Mouse (Mus musculus): ENCODE results near the gene Dad1.
A peak's percentile ranks its signal among the peaks of the same experiment; 100 is the strongest.

The Dad1 gene

DNA sequence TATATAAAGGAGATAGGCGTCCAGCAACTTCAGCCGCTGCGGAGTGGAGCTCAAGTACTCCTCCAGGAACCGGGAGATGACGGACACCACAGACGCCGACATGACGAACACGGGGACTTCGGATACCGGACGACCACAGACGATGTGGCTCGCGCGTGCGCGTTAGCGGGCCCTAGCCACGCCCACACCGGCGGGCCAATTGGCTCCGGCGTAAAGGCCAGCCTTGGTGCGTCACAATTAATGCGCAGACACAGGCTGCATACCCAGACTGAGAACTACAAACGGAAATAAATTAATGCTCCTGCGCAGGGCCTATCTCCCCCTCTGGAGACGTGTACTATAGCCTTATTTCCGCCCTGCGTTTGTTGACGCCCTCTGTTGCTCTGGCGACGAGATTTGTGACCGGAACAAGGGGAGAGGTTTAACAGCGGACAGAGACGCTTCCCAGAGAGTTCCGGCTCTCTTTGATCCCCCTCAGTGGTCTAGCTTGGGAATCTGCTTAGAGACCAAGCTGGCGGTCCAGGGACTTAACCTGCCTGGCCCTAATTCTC is at the start of gene Dad1, which contains the start of gene Abhd4:
TSS of gene Dad1 (minus strand) at position 364 of the 551 bp plus-strand sequence.
TSS of gene Abhd4 (plus strand) at position 448 of the 551 bp plus-strand sequence.
- DNase-seq (ENCODE audit: low read depth, low spot score) = peak; percentile 99

DNA sequence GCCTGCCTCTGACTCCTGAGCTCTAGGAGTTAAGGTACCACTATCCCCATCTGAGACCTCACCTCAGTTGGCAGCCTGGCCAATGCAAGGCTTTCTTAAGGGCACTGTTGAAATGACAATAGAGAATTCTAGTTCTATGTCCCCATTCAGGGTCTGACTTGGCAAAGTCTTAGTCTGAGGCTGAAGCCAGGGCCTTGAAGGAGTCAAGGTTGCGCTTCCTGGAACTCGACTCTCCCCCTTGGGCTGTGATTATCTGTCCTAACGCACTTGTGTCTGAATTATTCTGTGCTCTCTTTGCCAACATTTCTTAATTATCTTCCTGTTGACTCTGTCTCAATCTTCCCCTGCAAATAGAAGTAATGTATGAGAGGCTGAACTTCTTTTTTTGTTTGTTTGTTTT is 46.8 kb upstream of the Dad1 start:
- no peak for DNase-seq (ENCODE audit: low read depth, low spot score)

DNA sequence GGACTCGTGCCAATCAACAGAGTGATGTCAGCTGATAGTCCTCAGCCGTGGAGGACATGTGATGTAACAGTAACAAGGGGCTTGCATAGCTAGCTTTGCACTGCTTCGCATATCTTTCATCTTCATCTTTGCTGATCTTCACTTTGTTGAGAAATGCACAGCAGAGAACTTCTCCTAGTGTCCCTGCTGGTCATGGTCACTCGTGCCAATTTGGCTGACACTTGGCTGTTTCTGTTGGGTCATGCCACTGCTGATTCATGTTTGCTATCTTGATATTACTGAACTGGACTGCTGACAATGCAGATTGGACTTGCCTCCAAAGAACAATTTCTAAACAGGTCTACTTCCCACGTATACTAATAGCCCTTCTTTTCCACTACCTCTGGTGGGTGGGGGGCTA is 46.2 kb upstream of the Dad1 start:
- DNase-seq (ENCODE audit: low read depth, low spot score) = no peak

DNA sequence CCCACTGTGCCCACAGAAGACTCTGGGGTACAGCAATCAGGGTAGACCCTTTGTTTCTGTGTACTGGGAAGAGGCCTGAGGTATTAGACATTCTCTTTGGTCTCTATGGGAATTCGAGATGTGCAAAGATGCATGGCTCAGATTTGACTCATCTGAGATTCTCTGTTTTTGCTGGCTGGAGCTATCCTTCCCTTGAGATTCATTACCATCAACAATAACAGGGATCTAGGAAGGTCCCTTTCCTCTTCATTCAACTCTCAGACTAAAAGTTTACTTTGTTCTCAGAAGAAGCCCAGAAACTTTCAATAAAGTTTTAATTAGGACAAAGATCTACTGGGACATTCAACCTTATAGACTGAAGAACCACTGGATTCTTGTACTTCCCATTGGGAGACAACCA is 30.9 kb upstream of the Dad1 start, which contains the start of gene Olfr49:
TSS of gene Olfr49 (minus strand) at position 101 of the 400 bp plus-strand sequence.
- no peak for DNase-seq (ENCODE audit: low read depth, low spot score)

DNA sequence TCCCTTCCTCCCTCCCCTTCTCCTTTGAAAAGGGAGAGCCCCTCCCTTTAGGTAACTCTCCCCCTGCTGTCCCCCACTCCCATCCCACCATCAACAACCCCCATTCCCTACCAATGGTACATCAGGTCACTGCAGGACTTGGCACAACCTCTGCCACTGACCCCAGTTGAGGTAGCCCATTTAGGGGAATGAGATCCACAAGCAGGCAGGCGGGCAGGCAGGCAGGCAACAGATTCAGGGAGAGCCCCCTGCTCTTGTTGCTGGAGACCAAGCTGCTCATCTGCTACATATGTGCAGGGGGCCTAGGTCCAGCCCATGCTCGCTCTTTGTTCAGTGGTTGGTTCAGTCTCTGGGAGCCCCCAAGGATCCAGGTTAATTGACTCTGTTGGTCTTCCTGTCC is 22.5 kb upstream of the Dad1 start:
- DNase-seq (ENCODE audit: low read depth, low spot score) = no peak

DNA sequence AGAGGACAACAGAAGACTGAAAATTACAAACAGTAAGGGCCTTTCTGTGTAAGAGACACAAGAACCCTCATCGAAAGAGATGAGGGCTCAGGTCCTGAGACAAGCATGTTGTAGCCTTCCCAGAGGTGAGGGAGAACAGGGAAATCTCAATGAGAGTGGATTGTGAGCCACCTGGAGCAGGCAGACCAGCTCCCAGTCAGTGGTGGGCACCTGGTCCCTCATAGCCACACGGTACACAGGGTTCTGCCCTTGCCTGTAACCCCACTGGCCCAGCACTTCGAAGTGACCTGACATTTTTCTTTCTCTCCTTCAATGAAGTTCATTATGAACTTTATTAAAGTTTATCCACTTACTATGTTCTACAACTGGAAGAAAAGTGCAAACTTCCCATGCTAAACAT is 18.8 kb upstream of the Dad1 start:
- no peak for DNase-seq (ENCODE audit: low read depth, low spot score)

DNA sequence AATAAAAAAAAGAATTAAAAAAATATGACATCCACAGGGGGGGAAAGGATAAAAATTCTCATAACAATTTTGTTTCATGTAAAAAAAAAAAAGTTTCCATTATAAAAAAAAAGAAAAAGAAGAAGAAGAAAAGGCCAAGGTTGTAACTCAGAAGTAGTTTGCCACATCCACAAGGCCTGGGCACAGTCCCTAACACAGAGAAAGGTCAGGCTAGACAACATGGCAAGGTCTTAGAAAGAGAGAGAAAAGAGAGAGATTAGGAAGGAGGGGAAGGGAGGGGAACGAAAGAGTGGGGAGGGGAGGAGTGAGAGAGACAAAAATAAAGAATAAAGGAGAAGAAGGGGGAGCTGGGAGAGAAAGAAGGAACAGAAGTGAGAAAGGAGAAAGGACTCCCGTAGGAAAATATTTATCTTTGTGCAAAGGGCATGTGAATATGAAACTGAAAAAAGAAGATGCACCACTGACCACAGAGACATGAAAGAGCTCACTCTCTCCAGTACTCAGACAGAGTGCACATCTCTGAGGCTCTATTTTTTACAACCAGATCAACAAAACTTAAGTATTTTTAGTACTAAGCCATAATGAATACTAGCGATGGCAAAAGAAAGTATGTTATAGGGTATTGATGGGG is 18.2 kb upstream of the Dad1 start:
- no peak for DNase-seq (ENCODE audit: low read depth, low spot score)

DNA sequence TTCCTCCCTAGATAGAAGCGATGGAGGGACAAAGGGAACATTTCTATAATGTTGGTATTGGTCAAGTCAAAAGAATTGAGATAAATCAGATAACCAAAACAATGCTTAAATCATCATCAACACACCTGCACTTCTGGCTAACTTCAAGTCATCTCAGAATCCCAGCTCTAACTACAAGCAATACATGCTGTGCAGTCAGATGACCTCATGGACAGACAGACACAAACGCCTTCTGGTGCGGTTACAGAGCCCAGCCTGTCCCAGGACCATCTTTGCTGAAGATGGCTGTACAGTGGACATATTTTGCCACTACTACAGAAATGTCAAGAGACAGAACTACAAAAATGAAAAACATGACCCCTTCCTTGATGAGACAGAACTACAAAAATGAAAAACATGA is 16.5 kb upstream of the Dad1 start:
- DNase-seq (ENCODE audit: low read depth, low spot score) = no peak

DNA sequence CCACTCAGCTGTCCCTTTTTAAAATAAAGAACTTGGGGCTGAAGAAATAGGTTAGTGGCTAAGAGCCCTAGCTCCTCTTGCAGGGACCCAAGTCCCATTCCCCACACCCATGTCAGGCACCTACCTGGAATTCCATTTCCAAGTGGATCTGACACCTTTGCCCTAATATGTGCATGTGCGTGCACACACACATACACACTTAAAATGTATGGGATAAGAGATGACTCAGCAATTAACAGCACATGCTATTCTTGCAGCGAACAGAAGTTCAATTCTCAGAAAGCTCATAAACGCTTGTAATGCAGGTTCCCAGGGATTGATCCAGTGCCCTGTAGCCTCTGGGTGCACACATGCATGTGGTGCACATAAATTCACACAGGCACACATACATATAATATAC is 15.7 kb upstream of the Dad1 start:
- no peak for DNase-seq (ENCODE audit: low read depth, low spot score)

DNA sequence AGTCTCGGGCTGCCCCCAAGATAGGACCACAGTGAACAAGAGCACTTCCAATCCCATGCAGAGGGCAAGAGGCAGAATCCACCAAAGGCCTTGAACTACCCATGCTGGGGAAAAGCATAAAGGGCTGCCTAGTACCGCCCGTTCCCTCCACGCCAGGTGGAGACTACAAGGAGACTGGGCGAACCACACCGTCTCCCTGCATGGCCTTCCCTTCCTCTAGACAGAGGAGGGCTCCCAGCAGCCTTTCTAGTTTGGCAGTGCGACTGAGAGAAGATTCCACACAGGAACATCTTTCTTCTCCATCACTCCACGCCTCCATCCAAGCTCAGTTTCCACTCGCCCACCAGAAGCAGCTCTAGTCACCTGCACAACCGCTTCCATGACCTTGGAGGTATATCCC is 14.1 kb upstream of the Dad1 start:
- DNase-seq (ENCODE audit: low read depth, low spot score) = no peak

DNA sequence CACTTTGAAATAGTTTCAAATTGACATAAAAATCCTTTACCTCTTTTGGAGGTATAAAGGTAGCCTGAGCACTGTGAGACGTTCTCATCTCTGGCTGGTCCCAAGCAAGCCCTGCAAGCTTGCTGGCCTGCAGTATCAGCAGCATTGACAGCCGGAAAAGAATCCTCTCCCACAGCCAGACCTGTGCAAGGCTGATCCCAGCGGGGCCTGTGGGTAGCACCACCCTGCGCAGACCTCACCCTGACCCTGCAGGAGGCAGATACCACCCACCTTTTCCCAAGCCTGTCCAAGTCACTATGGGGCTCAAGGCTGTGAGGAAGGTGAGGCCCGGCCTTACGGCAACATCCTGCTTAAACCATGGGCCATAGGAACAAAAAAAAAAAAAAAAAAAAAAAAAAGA is 12.0 kb upstream of the Dad1 start:
- no peak for DNase-seq (ENCODE audit: low read depth, low spot score)

DNA sequence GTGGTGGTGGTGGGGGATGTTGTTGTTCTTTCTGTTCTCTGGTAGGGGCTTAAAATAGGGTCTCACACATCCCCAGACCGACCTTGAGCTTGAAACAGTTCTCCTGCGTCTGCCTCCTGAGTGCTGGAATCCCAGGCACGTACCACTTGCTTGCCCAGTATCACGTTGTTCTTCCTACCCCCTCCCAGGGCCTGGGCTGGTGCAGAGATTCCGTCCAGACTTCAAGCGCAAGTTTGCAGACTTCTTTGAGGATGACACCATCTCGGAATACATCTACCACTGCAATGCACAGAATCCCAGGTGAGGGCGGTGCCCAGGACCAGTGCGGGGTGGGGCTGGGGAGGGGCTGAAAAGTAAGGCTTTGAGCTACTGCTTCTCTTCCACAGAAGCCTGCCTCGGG is 11.2 kb upstream of the Dad1 start:
- no peak for DNase-seq (ENCODE audit: low read depth, low spot score)

DNA sequence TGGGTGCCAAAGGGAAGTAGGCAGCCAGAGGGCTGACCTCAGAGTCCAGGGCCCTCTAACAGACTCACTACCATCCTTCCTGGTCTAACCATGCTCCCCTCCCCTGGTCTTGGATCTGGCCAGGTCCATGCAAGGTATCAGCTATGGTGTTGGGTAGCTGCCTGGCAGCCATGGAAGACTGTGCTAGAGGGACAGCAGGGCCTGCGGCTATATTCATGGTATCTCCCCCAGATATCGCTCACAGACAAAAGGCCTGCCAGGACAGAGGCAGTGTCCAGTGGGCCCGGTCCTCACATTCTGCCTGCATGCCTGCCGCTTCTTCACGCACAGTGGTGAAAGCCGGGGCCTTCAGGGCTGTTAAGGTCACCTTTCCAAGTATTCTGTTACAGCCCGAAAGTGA is 10.3 kb upstream of the Dad1 start:
- DNase-seq (ENCODE audit: low read depth, low spot score) = no peak

DNA sequence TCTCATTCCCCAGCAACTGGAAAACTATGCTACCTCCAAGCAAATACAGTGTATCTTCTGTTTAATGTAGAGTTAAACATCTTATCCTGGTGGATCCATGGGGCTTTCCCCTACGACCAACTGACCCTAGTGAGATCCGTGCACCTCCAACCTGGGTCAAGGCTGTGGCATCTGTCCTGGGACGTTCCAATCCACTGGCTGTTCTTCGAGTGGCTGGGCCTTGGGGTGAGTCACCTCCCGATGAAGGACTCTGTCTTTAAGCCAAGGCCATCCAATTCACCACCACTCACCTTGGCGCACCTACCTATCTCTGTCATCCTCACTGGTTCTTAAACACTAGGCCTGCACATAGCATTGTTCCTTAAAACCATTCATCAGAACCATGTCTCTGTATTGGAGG is 9.2 kb upstream of the Dad1 start:
- no peak for DNase-seq (ENCODE audit: low read depth, low spot score)

DNA sequence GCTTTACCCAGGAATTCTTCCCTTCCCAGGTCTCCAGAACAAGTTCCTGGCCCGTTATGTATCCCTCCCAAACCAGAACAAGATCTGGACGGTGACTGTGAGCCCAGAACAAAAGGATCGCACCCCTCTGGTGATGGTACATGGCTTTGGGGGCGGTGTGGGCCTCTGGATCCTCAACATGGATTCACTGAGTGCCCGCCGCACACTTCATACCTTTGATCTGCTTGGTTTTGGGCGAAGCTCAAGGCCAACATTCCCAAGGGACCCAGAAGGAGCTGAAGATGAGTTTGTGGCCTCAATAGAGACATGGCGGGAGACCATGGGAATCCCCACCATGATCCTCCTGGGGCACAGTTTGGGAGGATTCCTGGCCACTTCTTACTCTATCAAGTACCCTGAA is 8.7 kb upstream of the Dad1 start:
- DNase-seq (ENCODE audit: low read depth, low spot score) = no peak

DNA sequence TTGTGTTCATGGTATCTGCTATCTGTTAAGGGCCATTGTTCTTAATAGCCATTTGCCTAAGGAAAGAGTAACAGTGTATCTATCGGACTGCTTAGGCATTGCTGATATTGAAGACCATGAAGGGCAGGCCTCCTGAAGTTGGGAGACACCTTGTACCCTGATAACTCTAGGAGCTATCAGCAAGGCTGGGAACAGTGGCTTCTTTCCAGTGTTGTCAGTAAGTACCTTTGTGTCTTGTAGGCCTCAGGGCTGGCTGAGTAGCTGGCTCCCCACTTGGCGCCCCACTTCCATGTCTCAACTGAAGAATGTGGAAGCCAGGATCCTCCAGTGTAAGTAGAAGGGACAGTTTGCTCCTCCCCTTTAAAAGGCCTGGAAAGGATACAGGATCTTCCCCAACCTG is 7.5 kb upstream of the Dad1 start:
- no peak for DNase-seq (ENCODE audit: low read depth, low spot score)

DNA sequence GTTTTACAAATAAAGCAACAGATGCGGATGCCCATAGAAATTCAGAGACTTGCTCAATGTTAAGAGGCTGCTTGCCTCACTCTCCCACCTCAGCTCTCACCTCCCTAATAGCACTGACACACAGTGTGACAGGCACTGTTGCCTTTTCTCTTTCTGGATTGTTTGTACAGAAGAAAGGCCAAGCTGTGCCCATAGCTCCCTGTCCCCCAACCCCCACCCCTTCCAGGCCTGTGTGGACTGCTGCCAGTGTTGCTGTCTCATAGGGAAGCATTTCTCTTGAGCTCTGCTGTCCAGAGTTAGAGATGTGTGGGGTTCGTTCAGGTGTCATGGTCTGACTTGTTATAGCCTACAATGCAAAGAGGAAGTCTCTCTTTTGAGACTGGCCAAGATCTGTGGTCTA is 6.3 kb upstream of the Dad1 start:
- DNase-seq (ENCODE audit: low read depth, low spot score) = no peak

DNA sequence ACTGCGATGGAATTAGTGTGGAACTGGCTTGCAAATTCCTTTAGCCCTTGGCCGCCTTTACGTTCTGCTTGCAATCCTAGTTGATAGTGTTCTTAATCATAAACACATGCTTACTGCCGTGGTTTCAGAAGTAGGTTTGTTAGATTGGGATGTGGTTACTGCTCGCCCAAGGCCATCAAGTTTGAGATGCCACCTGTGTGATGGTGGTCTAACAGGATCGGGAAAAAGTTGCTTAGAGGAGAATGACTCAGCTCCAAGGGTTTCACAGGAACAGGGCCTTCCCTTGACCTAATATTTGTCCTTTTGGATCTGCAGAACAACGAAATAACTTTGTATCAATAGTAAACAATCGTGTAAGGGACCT is 5.8 kb upstream of the Dad1 start:
- no peak for DNase-seq (ENCODE audit: low read depth, low spot score)

DNA sequence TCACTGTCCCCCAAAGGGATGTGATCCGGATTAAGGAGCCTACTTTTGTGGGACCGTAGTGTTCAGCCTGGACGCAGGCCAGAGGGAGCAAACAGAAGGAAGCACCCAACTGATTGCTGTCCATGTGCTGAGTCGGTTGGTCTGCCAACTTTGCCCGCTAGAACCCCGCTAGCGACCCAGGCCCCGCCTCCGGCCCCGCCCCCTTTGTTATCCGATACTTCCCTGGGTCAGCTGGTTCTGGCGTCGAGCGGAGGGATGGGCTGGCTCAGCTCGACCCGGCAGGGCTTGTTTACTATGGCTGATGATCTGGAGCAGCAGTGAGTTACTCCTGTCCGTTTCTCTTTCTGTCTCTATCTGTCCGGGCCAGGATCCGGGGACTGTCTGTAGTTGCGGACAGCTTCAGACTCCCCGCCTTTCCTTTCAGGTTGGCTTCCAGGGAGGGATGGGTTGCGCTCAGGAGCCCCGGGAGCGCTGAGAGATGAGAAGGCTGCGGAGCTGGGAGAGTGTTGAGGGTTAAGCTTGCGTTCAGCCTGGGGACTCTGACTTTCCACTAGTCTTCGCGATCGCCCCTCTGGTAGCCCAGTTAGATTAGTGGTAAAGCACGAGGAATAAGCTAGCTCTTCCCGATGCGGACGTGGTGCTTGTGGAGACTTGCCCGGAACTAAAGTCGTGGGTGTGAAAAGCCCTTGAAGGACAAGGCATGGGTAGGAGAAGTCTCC is 5.3 kb upstream of the Dad1 start:
- DNase-seq (ENCODE audit: low read depth, low spot score) = peak; percentile 95

DNA sequence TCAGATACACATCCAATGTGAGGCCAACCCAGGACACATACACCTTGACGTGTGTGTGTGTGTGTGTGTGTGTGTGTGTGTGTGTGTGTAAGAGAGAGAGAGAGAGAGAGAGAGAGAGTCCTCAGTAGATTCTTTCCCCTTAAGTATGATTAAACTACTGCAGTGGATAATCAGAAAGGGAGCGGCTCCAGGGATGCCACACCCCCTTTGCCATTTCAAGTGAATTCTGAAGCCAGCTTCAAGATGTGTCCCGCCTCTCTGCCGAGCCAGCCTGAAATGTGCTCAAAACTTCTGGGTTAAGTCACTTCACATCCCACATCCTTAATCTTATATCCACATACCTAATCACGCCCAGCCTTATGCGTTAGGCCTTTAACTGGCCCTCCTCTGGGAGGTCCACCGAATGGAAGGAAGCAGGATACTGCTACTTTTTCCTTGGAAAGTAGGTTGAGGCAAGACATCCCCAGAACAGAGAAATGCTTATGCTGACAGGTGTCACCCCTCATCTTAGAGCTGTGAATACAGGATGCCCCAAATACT is 4.3 kb upstream of the Dad1 start:
- DNase-seq (ENCODE audit: low read depth, low spot score) = no peak

DNA sequence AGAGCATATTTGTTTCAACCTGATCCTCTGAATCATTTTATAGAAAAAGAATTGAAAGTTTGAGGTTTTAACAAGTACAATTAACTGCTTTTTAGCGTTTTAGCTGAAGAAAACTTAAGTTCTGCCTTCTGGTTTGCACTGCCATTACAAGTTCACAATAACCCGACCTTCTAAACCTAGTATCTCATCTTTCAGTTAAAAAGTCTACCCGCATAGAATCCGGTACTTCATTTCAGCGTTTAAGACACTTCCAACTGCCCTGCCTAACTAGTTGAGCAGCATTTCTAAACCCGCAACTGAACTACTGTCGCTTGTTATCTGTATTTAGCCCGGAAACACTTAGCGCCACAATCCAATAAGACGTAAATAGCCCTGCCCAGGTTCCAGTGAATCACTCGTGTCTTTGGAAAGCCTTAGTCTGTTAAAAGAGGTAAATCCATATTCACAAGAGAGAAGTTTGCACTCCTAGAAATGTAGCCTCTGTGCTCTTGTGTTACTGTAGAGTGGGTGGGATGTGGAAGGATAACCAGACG is 832 bp upstream of the Dad1 start:
- no peak for DNase-seq (ENCODE audit: low read depth, low spot score)

DNA sequence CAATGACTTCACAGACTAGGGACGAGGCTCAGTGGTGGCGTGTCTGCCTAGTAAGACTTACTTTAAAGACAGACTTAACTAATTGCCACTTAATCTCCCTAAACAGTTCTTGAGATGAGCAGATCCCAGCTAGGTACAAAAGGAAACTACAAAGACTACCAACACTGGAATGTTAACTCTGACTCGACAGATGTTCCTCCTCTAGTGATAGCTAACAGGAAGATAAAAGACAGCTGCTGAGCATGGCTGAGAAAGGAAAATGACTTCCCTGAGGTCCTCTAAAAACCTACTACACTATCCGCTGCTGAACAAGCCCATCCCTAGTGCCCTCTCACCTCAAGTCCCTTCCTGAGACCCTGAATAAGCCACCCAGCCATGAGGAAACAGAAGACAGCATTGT is 3.8 kb downstream of the Dad1 start:
- no peak for DNase-seq (ENCODE audit: low read depth, low spot score)

DNA sequence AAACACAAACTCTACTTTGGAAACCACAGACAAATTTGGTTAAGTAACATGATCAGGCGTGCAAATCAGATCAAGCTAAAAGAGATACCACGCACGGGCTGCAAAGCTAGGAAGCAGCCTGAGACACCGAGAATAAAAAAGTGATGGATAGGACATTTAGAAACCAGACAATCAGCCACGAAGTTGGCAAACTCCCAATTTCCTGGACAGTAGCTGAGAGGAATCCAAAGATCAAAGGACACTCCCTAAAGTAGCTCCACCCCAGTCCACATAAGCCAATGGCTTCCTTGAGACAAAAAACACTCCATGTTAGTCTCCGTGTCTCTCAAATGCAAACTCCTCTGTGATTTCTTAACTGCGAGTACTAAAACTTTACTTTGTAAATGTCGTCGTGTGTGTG is 4.6 kb downstream of the Dad1 start:
- DNase-seq (ENCODE audit: low read depth, low spot score) = peak; percentile 70

Data from R1 (cell line).